Mouse (Mus musculus): ENCODE results near the gene Fbxw19.
"Not testable (repeated sequence)": the region's sequence is repeated elsewhere in the genome, so short reads cannot be mapped to it uniquely, and the experiment has no call there.

The Fbxw19 gene

GRCm38 (mm10) chr9:109495775-109496174, at the start of gene Fbxw19:
Gene Fbxw19, minus strand, starts transcription at chr9:109495875.
- in situ Hi-C loops (cut with MboI, MseI), result not testable (repeated sequence)

DNA sequence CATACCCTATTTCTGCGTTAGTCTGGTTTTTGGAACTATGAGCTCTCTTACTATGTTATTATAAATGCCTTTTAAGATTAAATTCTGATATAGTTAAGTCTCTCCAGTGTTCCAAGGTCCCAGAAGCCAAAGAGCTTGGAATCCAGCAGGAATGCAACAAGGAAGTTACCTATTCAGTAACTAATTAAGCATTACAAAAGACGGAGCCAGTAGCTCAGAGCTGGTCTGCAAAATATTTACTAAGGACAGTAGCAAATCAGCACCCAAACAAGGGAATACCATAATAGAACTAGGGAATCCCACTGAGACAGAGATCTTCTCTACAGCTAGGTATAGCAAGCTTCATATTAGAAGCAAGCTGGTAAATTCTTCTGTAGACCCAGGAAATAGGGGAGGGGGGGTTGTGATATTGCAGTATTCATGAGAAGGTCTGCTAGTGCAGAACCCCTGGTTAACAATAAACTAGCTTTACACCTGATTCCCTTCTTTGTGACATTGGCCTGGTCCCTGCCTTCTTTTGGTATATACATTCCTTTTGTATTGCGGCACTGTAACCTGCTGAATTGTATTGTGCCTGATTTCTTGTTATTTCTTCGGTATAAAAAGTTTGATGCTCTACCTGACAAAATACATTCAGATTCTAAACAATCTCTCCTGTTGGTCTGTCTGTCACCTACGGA, 27.9 kb upstream of the Fbxw19 start:
- in situ Hi-C loops (cut with MboI, MseI), result no loop called here

DNA sequence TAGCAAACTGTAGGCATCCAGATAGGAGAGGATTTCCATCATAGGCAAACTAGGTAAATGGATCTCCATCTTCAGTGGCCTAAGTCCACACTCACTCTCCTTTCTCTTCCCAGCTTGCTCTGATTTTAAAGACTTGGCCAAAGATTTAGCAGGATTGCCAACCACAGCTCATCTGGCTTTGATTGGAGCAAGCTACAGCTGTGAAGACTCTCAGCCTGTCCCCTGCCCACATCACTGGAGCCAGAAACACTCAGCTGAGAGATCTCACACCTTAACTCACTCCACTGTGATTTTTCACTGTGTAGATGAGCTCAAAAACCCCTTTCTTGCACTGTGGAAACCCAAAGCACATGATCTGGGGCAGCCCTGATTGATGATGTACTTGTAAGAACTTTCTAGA, 46.6 kb downstream of the Fbxw19 start, which contains the start of gene Fbxw16:
Gene Fbxw16, minus strand, starts transcription at position 101 of the 400 bp plus-strand sequence.
- in situ Hi-C loops (cut with MboI, MseI), result no loop called here

- in situ Hi-C loops (cut with MboI, MseI), result no loop called here
Measured at GRCm38 (mm10) chr9:109432956-109433355, 62.7 kb downstream of the Fbxw19 start.

Measured in T-helper 2 cell (primary cell).